Mouse (Mus musculus) lung, embryonic 14.5 days (tissue): Measurements from ENCODE around the gene Cdk5r1. TPM values are rescaled to one million over a fixed set of nuclear protein-coding genes. Genes with fewer than 3 reads are reported as not detected.

ENCODE experiments used
- ATAC-seq: fragments of 200-750 bp; cut with Nextera tagmentation; 2 replicates; pipeline ENCODE4 v1.8.0; 2017; ENCODE audit warnings: mild to moderate bottlenecking, moderate TSS enrichment, moderate library complexity; ENCODE audit not compliant: insufficient read depth
- DNase-seq: peaks from one replicate; pipeline ENCODE4 v3.0.0-alpha.2; 2015
- H3K27ac ChIP-seq: fragments of 300-500 bp; sonication (generic); 2 replicates; pipeline ENCODE4 v1.5.1; 2014; ENCODE audit warnings: low read depth, mild to moderate bottlenecking, moderate library complexity
- H3K27me3 ChIP-seq: fragments of 300-500 bp; sonication (generic); 2 replicates; pipeline ENCODE4 v1.6.1; 2014; ENCODE audit warnings: low read length, control low read depth; ENCODE audit not compliant: insufficient read depth
- H3K36me3 ChIP-seq: fragments of 300-500 bp; sonication (generic); 2 replicates; pipeline ENCODE4 v1.6.1; 2014; ENCODE audit warnings: control low read depth; ENCODE audit not compliant: insufficient read depth
- H3K4me1 ChIP-seq: fragments of 300-500 bp; sonication (generic); 2 replicates; pipeline ENCODE4 v1.6.1; 2014; ENCODE audit warnings: antibody characterized with exemption, control low read depth; ENCODE audit not compliant: insufficient read depth
- H3K4me2 ChIP-seq: fragments of 300-500 bp; sonication (generic); 2 replicates; pipeline ENCODE4 v1.6.1; 2014; ENCODE audit warnings: mild to moderate bottlenecking
- H3K4me3 ChIP-seq: fragments of 300-500 bp; sonication (generic); 2 replicates; pipeline ENCODE4 v1.5.1; 2014; ENCODE audit warnings: low read depth, low read length
- H3K9ac ChIP-seq: fragments of 300-500 bp; sonication (generic); 2 replicates; pipeline ENCODE4 v1.6.1; 2014
- H3K9me3 ChIP-seq: fragments of 300-500 bp; sonication (generic); 2 replicates; pipeline ENCODE4 v1.6.1; 2016; ENCODE audit warnings: low read depth, low read length, control low read depth
- CTCF ChIP-seq: IDR thresholded peaks from 2 replicates; pipeline ENCODE4 v1.5.1; 2016; ENCODE audit warnings: antibody characterized with exemption, low read depth
- WGBS: fragments of 180-500 bp; shearing (Covaris S2); extraction: QIAGEN DNeasy Blood & Tissue Kit; methylation state at CpG from one replicate; pipeline ENCODE4 v1.1.7; 2014; 5-methylcytosine and 5-hydroxymethylcytosine counted together
- polyA plus RNA-seq: library from polyadenylated mRNA; unstranded; fragments of >200 nt; fragmentation: Nextera tagmentation; extraction: Ambion mirVana; gene quantifications from 2 replicates; pipeline ENCODE4 v1.2.1, GENCODE M21; 2014

Gene Cdk5r1
- polyA plus RNA-seq, 1 experiment from 2014 or later = 0.96 TPM

- H3K4me3 ChIP-seq = no peak overlapping the region
- H3K36me3 ChIP-seq = no peaks in the 10 kb centered on the region
- H3K9me3 ChIP-seq = no peaks in the 10 kb centered on the region
- H3K9ac ChIP-seq = no peak overlapping the region
- DNase-seq (no peak), ATAC-seq (no peak)
- H3K4me2 ChIP-seq = no peak overlapping the region
- TF ChIP-seq CTCF = no peak
- peaks cover 8% of the 10 kb centered on the region; the same call in 1 of the 2 replicates for H3K4me1 ChIP-seq
- no peak overlapping the region for H3K27ac ChIP-seq
- no peaks in the 10 kb centered on the region for H3K27me3 ChIP-seq
- WGBS = 75% methylated on average over 19 of the region's 19 CpGs
Measured at GRCm38 (mm10) chr11:80512313-80513056, 35.7 kb downstream of the Cdk5r1 start.

- Histone ChIP-seq H3K4me1 (peaks cover 4% of the 10 kb centered on the region; the same call in 1 of the 2 replicates), H3K27me3 (no peaks in the 10 kb centered on the region), H3K9me3 (no peaks in the 10 kb centered on the region), H3K4me3 (no peak overlapping the region), H3K9ac (no peak overlapping the region), H3K27ac (no peak overlapping the region), H3K36me3 (no peaks in the 10 kb centered on the region), H3K4me2 (no peak overlapping the region)
- ATAC-seq (no peak), DNase-seq (peak; percentile 34)
- 35% methylated on average over 7 of the region's 7 CpGs for WGBS
- TF ChIP-seq CTCF = no peak
Measured at GRCm38 (mm10) chr11:80513796-80514195, 37.0 kb downstream of the Cdk5r1 start.

- Histone ChIP-seq H3K9me3 (no peaks in the 10 kb centered on the region), H3K9ac (no peak overlapping the region), H3K4me1 (peaks cover 3% of the 10 kb centered on the region; the same call in 1 of the 2 replicates), H3K27ac (no peak overlapping the region), H3K4me2 (no peak overlapping the region), H3K27me3 (no peaks in the 10 kb centered on the region), H3K36me3 (no peaks in the 10 kb centered on the region), H3K4me3 (no peak overlapping the region)
- TF ChIP-seq CTCF = no peak
- 23% methylated on average over 1 of the region's 1 CpGs for WGBS
- ATAC-seq (no peak), DNase-seq (no peak)
Measured at GRCm38 (mm10) chr11:80515346-80515745, 38.5 kb downstream of the Cdk5r1 start.

GRCm38 (mm10) chr11:80515895-80516294, 39.1 kb downstream of the Cdk5r1 start:
- Histone ChIP-seq H3K4me1 (peaks cover 3% of the 10 kb centered on the region; the same call in 1 of the 2 replicates), H3K27me3 (no peaks in the 10 kb centered on the region), H3K27ac (no peak overlapping the region), H3K36me3 (no peaks in the 10 kb centered on the region), H3K4me3 (no peak overlapping the region), H3K9ac (no peak overlapping the region), H3K9me3 (no peaks in the 10 kb centered on the region), H3K4me2 (no peak overlapping the region)
- DNase-seq (no peak), ATAC-seq (no peak)
- WGBS = 77% methylated on average over 8 of the region's 8 CpGs
- no peak for TF ChIP-seq CTCF

- DNase-seq (peak; percentile 70), ATAC-seq (no peak; the same call in 1 of the 2 replicates)
- Histone ChIP-seq H3K4me1 (peaks cover 8% of the 10 kb centered on the region; the same call in 1 of the 2 replicates), H3K4me3 (no peak overlapping the region), H3K27me3 (no peaks in the 10 kb centered on the region), H3K36me3 (no peaks in the 10 kb centered on the region), H3K9me3 (no peaks in the 10 kb centered on the region), H3K4me2 (no peak overlapping the region), H3K27ac (no peak overlapping the region), H3K9ac (no peak overlapping the region)
- WGBS = 48% methylated on average over 9 of the region's 9 CpGs
- TF ChIP-seq CTCF = no peak
Measured at GRCm38 (mm10) chr11:80518421-80519367, 41.9 kb downstream of the Cdk5r1 start.

- H3K4me3 ChIP-seq = no peak overlapping the region
- no peak overlapping the region for H3K4me2 ChIP-seq
- H3K27ac ChIP-seq = no peak overlapping the region
- ATAC-seq (no peak), DNase-seq (no peak)
- H3K4me1 ChIP-seq = peaks cover 5% of the 10 kb centered on the region; the same call in 1 of the 2 replicates
- H3K9ac ChIP-seq = no peak overlapping the region
- TF ChIP-seq CTCF = no peak
- WGBS = 63% methylated on average over 2 of the region's 2 CpGs
- no peaks in the 10 kb centered on the region for H3K27me3 ChIP-seq
- H3K36me3 ChIP-seq = no peaks in the 10 kb centered on the region
- no peaks in the 10 kb centered on the region for H3K9me3 ChIP-seq
Measured at GRCm38 (mm10) chr11:80521148-80521547, 44.3 kb downstream of the Cdk5r1 start.

- TF ChIP-seq CTCF = no peak
- 0 out of 2 replicates have a peak overlapping the region, but pooled peaks have one; percentile 12 for H3K27ac ChIP-seq
- ATAC-seq (no peak), DNase-seq (peak; percentile 54)
- no peak overlapping the region for H3K4me2 ChIP-seq
- no peaks in the 10 kb centered on the region for H3K27me3 ChIP-seq
- no peak overlapping the region for H3K4me3 ChIP-seq
- no peak overlapping the region for H3K9ac ChIP-seq
- H3K4me1 ChIP-seq = peaks cover 5% of the 10 kb centered on the region; the same call in 1 of the 2 replicates
- 27% methylated on average over 2 of the region's 2 CpGs for WGBS
- no peaks in the 10 kb centered on the region for H3K9me3 ChIP-seq
- no peaks in the 10 kb centered on the region for H3K36me3 ChIP-seq
Measured at GRCm38 (mm10) chr11:80522852-80523251, 46.0 kb downstream of the Cdk5r1 start.
